ENCODE assay signal across 8 mouse cellular contexts in genomic region chr11:75192336-75193214, GRCm38 (mm10). TPM values are rescaled to one million over a fixed set of nuclear protein-coding genes. Genes with fewer than 3 reads are reported as not detected.
A peak's percentile ranks its signal among the peaks of the same experiment; 100 is the strongest.
DNase-seq lines count a peak whose midpoint lies in the region; ATAC-seq lines count a peak whose summit lies in the region.

No protein-coding gene starts in this region.

- peak overlapping the region; percentile 96 for H3K4me2 ChIP-seq in limb, embryonic 15.5 days
- peak overlapping the region; percentile 64 for H3K4me2 ChIP-seq in midbrain, embryonic 15.5 days

- H3K27me3 ChIP-seq in limb, embryonic 15.5 days: peaks cover 56% of the 10 kb centered on the region
- 0 out of 2 replicates have a peak, but pooled peaks cover 8% of the 10 kb centered on the region for H3K27me3 ChIP-seq in midbrain, embryonic 15.5 days (replicated peaks)

- intact Hi-C loops in gastrocnemius, postnatal 36 days (cut with DNase I): loop anchor here (1.0 to 2.0 kb wide), 2 partner anchors 38 to 99 kb away; no protein-coding TSS in a partner anchor

- no peak overlapping the region for H3K27ac ChIP-seq in limb, embryonic 15.5 days
- no peak overlapping the region for H3K27ac ChIP-seq in midbrain, embryonic 15.5 days

- no peaks in the 10 kb centered on the region for H3K36me3 ChIP-seq in limb, embryonic 15.5 days
- H3K36me3 ChIP-seq in midbrain, embryonic 15.5 days (replicated peaks): no peaks in the 10 kb centered on the region

- peak; percentile 32 for ATAC-seq in inflammation-experienced regulatory T-cells, adult 6 months
- ATAC-seq in limb, embryonic 15.5 days (ENCODE audit: insufficient number of reproducible peaks, low FRiP score, low TSS enrichment, low read depth): peak; percentile 45; the same call in 1 of the 2 replicates
- peak; percentile 29; the same call in 1 of the 2 replicates for ATAC-seq in midbrain, embryonic 15.5 days (replicated peaks)

- H3K4me3 ChIP-seq in limb, embryonic 15.5 days: peak overlapping the region; percentile 57
- H3K4me3 ChIP-seq in midbrain, embryonic 15.5 days: peak overlapping the region; percentile 60

- H3K9ac ChIP-seq in limb, embryonic 15.5 days: no peak overlapping the region
- peak overlapping the region; percentile 66; the same call in 1 of the 2 replicates for H3K9ac ChIP-seq in midbrain, embryonic 15.5 days

- DNase-seq in layer of hippocampus, adult 11-12 months (ENCODE audit: low spot score): peak; percentile 78
- no peak for DNase-seq in layer of hippocampus, adult 9-10 months (ENCODE audit: low spot score)
- DNase-seq in cerebellum, postnatal 4 days (ENCODE audit: low spot score in 2 of 2): peak; percentile 51 to 74
- peak; percentile 75 to 77 for DNase-seq in gastrocnemius, postnatal 36 days
- DNase-seq in spleen, postnatal 4 days (ENCODE audit: low spot score in 2 of 2): peak; percentile 72 to 83

- H3K4me1 ChIP-seq in limb, embryonic 15.5 days: peaks cover 43% of the 10 kb centered on the region
- peaks cover 69% of the 10 kb centered on the region for H3K4me1 ChIP-seq in midbrain, embryonic 15.5 days

- 23% methylated on average over 13 of the region's 13 CpGs for WGBS in limb, embryonic 15.5 days
- WGBS in midbrain, embryonic 15.5 days: 22% methylated on average over 13 of the region's 13 CpGs

- H3K9me3 ChIP-seq in limb, embryonic 15.5 days: no peaks in the 10 kb centered on the region
- no peaks in the 10 kb centered on the region for H3K9me3 ChIP-seq in midbrain, embryonic 15.5 days

RNA-seq across cellular contexts. Expression of gene Rtn4rl1, which starts 1.0 kb away (rescaled TPM):
- total RNA-seq in gastrocnemius, postnatal 36 days (2021): 1 to 10 TPM; 1.0 TPM
- polyA plus RNA-seq in inflammation-experienced regulatory T-cells, adult 6 months (2017; shearing (Covaris generic)): 1 to 10 TPM; 1.3 to 2.5 (median 2.2) TPM
- 4.9 and 5.8 TPM in 2 replicates for polyA plus RNA-seq in limb, embryonic 15.5 days (2015; fragmentation: Nextera tagmentation; extraction: Ambion mirVana)
- 15.7 and 18.3 TPM in 2 replicates for polyA plus RNA-seq in midbrain, embryonic 15.5 days (2015; fragmentation: Nextera tagmentation; extraction: Ambion mirVana)

RNA-seq across cellular contexts. Expression of gene Dph1, which starts 1.5 kb away (rescaled TPM):
- 1 to 10 TPM; 4.9 to 5.2 TPM for total RNA-seq in gastrocnemius, postnatal 36 days (2021)
- 10 to 100 TPM in 2 of 3 experiments, 1 to 10 TPM in 1; 4.0 to 15.3 (median 11.7) TPM for polyA plus RNA-seq in inflammation-experienced regulatory T-cells, adult 6 months (2017; shearing (Covaris generic))
- 21.1 and 23.3 TPM in 2 replicates for polyA plus RNA-seq in limb, embryonic 15.5 days (2015; fragmentation: Nextera tagmentation; extraction: Ambion mirVana)
- 13.1 and 14.0 TPM in 2 replicates for polyA plus RNA-seq in midbrain, embryonic 15.5 days (2015; fragmentation: Nextera tagmentation; extraction: Ambion mirVana)

RNA-seq across cellular contexts. Expression of gene Ovca2, which starts 13.9 kb away (rescaled TPM):
- 1 to 10 TPM; 2.4 to 3.0 TPM for total RNA-seq in gastrocnemius, postnatal 36 days (2021)
- 10 to 100 TPM; 27.9 to 36.4 (median 32.7) TPM for polyA plus RNA-seq in inflammation-experienced regulatory T-cells, adult 6 months (2017; shearing (Covaris generic))
- polyA plus RNA-seq in limb, embryonic 15.5 days (2015; fragmentation: Nextera tagmentation; extraction: Ambion mirVana): 22.5 and 23.3 TPM in 2 replicates
- polyA plus RNA-seq in midbrain, embryonic 15.5 days (2015; fragmentation: Nextera tagmentation; extraction: Ambion mirVana): 15.4 and 18.3 TPM in 2 replicates

RNA-seq across cellular contexts. Expression of gene Hic1, which starts 23.3 kb away (rescaled TPM):
- 1 to 10 TPM; 5.1 to 7.2 TPM for total RNA-seq in gastrocnemius, postnatal 36 days (2021)
- under 1 TPM; 0.21 to 0.50 (median 0.38) TPM for polyA plus RNA-seq in inflammation-experienced regulatory T-cells, adult 6 months (2017; shearing (Covaris generic))
- polyA plus RNA-seq in limb, embryonic 15.5 days (2015; fragmentation: Nextera tagmentation; extraction: Ambion mirVana): 17.2 and 21.2 TPM in 2 replicates
- 2.8 and 3.2 TPM in 2 replicates for polyA plus RNA-seq in midbrain, embryonic 15.5 days (2015; fragmentation: Nextera tagmentation; extraction: Ambion mirVana)
